Mouse (Mus musculus): ENCODE results near the gene Artn.

Artn gene

DNA sequence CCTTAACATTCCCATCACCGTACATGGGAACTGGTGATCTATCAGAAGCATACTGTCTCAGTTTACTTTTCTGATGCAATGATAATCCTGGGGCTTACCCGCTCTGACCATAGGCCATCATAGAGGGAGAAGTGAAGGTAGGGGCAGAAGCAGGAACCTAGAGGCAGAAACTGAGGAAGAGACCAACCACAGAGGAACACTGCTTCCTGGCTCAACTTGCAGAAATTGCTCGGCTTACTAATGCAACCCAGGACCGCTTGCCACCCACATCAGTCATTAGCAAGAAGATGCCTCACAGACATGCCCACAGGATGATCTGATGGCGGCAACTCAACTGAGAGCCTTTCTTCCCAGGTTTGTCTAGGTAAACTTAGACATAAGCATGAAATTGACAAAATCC is 10.8 kb downstream of the Artn start:
- no peak for DNase-seq (ENCODE audit: low spot score)

DNA sequence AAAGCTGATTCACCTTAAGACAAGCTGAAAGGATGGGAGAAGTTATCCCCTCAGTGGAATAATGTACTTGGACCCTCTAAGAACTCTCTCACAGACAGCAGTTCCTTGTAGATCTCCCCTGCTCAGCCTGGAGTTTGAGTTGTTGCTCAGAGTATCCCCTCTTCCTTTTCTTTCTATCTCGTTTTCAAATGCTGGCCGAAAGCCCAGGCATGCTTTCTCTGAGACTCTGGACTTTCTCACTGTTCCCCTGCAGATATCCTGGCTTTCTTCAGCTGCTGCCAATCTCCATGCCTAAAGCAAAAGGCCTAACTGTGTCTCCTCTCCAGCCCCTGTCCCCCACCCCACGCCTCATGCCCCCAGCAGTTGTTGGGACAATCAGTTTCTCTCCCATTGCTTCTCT is 11.3 kb downstream of the Artn start:
- no peak for DNase-seq (ENCODE audit: low spot score)

DNA sequence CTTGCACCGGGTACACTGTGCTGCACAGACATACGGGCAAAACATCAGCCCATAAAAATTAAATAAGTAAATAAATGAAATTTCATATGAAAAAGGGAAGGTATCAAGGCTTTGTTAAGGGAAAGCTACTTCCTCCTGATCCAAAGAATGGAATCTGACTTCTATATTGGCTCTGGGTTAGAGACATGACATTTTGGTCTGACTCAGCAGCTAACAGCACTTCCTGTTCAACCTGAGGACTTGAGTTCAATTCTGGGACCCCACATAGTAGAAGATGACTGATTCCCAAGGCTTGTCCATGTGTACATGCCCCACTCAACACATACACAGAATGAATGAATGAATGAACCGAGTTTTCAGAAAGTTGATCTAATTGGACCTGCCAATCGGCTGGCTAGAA is 11.7 kb downstream of the Artn start:
- no peak for DNase-seq (ENCODE audit: low spot score)

DNA sequence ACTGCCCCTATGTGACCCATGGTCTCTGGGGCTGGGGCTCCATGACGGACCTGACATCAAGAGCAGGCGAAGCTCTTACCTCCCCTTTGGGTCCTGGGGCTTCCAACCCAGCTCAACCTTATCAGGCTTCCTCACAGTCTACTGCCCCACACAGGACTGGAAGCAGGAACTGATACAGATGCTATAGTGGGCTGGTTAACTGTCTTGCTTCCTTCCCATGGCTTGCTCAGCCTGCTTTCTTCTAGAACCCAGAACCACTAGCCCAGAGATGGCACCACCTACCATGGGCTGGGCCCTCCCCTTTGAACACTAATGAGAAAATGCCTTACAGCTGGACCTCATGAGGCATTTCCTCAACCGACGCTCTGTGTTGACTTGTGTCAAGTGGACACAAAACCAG is 12.2 kb downstream of the Artn start:
- DNase-seq (ENCODE audit: low spot score) = no peak

DNA sequence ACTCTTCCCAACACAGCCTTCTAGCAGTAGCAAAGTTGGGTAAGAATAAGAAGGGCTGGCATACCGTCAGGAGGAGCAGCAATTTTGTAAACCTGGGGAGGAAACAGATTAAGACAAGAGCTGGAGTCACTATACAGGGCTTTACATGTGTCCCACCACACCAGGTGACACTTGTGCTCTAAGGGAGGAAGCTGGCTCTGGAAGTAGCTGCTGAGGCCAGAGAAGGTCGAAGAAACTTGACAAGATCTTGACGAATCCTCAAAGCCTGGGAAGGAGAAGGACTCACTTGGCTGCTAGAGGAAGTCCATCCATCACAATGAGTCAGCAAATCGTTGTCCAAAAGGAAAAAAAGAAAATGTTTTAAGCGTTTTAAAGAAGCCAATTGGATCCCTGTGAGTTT is 13.2 kb downstream of the Artn start:
- DNase-seq (ENCODE audit: low spot score) = no peak

DNA sequence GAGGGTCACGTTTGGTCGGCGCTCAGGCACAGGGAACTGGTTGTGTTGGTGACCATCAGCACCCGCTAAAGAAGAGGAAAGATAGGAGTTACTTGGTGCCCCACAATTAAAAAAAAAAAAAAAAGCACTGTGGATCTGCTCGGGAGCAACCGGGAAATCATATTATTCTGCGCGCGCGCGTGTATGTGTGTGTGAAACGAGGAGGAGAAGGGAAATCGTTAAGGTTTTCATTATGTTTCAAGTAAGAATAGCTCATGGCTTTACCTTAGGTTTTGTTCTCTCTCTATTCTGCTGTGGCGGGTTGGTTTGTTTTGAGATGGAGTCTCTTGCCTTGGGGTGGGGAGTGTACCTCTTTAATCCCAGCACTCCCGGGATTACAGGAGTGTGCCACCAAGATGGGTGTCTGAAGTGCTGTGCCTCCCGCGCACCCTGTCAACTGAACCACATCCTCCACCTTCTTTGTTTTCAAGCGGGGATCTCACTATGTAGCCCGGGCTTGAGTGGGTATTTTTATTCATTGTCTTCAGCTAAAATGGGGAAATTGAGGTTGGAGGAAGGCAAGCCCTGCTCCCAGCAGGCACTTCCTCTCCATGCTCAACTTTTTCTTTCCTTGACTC is 14.0 kb downstream of the Artn start:
- no peak for DNase-seq (ENCODE audit: low spot score)

DNA sequence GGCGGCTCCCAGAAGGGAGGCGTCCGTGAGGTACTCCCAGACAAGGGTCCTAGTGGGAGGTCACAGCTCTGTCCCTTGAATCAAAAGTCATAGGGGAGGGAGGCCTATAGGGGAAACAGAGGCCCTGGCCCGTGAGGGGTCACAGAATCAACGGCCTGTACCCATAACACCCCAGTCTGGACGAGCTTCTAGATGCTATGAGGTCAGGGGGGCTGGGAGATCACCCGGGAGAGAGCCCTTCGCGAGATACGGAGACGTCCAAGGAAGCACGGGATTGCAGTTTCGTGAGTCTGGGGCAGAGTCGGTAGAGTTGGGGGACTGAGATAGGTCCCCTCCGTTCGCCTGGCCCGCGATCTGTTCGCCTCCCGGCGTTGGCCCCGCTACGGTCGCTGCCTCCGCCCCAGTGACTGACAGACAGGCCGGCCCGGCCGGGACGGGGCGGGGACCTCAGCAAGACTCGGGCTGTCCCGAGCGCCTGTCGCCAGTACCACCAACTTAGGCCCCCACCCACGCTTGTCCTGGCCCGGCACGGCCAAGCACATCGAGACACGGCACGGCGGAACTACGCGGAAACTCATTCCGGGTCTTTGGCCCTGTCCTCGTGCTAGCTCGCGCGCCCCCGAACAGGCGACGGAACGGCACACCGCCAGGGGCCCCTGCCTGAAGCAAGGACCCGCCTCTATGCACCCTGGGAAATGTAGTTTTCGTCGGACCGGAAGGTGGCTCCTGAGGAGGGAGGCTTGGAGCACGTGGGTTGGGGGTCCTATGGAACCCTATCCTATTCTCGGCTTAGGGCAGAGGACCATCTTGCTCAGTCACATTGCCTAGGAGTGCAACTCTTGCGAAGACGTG is 14.7 kb downstream of the Artn start, which contains the start of gene Ipo13:
Ipo13 (minus strand) TSS at position 409 of the 852 bp plus-strand sequence.
- DNase-seq (ENCODE audit: low spot score) = peak; percentile 93

DNA sequence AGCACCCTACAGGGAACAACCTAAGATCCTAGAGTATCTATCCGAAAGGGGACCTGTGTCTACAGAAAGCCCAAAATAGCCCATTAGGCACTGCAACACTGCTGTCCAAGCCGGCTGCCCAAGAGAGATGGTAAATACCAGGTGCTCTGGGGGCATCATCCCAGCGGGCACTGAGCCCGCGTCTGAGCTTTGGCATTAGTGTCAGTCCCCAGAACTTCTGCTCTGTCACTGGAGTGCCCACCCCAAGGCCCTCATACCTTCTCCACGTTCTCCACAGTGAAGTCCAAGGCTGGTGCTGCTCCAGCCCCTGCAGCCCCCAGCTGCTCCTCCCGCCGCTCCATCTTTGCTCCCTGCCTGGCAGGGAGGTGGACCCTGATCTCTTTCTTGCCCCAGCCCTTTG is 15.5 kb downstream of the Artn start:
- no peak for DNase-seq (ENCODE audit: low spot score)

DNA sequence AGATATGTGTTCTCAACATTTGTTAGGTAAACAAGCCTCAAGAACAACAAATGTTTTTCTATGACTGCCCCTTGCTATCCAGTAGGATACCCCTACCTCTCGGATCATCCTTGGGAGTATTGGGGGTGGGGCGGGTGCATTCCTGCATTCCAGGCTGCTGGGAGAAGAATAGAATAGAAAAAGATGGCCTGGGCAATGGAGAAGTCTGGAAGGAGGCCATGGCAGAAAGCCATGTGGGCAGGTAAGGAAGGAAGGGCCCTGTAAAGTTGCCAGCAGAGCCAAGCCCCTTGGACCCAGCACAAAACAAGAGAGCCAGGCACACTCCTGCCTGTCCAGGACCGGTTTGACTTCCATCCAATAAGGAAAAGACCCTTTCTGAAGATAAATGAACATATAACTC is 16.1 kb downstream of the Artn start:
- peak; percentile 69 for DNase-seq (ENCODE audit: low spot score)

DNA sequence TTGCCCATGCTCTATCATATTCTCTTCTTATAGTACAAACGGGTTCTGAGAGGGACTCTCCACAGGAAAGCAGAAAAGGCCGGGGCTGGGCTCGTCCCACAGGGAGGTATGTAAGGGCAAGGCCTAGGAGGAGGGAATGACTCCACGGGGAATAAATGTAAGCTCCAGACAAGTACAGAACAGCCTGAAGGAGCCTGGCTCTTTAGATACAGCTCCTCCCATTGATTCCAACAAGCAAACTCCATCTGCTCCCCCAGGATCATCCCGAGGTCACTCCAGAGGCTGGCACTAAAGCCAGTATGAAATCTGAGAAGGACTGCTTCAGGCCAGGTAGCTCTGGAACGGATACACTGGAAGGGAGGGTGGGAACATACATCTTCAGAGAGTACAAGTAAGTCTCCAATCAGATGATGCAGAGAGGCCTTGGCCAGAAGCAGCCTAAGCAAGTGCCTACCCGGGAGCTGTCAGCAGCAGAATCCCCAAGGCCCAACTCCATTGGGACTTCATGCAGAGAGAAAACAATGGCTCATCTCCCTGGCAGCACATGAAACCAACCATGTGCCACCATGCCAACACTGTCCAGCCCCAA is 16.8 kb downstream of the Artn start:
- no peak for DNase-seq (ENCODE audit: low spot score)

DNA sequence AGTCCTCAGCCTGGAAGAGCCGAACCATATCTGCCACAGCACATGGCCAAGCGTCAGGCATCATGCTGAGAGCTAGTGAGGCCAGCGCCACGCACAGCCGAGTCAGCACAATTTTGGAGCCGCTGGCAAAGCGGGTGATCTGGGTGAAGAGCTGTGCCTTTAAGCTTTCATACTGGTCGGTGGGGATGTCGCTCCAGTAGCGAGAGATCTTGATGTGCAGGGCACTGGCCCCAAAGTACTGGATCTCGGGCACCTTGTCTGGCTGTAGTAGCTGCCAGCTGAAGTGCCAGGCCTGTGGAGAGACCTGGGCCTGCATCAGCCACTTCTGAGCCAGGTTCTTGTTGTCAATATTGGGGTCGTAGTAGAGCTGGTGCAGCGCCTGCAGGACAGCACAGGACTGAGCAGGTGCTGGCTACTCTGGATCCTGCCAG is 17.4 kb downstream of the Artn start:
- no peak for DNase-seq (ENCODE audit: low spot score)

DNA sequence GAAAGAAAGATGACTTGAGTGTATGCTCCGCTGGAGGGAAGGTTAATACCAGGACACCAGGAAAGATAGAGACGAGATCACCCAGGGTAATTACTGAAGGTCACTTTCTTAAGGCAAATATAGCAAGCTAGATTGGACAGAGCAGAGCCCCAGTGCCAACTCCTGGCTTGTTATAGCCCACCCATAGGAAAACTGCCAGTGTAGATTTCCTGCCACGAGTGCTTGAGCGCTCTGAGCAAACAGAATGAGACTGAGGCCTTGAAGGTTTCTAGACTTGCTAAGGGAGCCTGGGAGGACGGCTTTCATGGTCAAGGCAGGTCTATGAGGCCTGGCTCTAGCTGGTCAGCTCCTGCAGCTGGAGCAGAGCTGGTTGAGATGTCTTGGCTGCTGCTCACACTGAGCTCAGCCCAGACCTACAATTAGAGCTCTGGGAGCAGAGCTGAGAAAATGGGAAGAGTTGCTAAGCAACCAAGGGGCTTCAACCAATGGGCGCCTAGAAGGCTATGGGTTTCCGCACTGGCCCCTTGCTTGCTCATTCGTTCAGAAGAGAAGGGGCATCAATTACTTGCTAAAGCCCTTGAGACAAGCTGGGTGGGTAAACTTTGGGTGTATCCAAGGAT is 20.6 kb downstream of the Artn start:
- DNase-seq (ENCODE audit: low spot score) = no peak

DNA sequence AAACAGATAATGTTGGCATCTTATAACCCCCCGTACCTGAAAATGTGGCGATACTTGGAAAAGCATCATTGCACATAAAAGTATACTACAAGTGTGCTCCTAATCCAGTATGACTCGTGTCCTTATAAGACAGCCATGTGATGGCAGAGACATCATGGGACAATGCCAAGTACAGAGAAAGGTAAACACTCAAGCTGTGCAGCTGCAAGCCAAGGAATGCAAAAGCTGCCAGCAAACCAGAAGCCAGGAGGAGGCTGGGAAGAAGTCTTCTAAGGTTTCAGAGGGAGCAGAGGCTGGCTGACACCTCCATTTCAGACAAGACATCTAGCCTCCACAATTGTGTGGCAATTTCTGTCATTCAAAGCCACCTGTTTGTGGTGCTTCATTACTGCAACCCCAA is 23.4 kb downstream of the Artn start:
- peak; percentile 88 for DNase-seq (ENCODE audit: low spot score)

DNA sequence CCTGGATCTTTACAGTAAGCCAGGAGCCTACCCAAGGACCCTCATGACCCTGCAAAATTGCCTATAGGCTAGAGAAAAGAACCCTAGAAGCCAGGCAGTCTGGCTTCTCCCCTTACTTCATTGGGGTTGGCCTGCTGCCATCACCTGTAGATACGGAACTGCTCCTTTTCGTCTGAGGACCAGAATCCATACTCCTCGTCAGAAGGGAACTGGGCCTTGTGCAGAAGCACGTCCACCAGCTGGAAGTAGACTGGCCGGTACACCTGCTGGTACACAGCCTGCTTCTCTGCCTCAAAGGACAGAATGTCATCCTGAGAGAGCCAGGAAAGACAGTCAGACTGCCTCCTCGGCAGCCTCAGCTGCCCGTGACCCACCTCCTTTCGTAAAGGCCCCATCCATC is 24.8 kb downstream of the Artn start:
- DNase-seq (ENCODE audit: low spot score) = no peak

DNA sequence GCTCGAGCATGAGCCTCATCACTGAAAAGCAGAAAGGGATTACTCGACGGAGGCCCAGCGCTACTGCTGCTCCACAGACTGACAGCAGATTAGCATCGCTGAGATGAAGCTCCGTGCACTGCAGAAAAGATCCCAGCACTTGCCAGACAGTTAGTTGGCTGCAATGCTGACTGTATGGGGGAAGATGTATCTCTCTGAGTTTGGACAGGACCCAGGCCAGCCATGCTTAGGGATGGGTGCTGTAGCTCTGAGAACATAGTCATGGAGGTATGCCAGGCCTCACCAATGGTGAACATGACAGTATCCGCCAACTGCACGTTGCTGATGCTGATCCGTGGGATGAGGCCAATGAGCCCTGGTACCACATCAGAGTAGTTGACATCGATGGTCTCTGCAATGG is 25.5 kb downstream of the Artn start:
- DNase-seq (ENCODE audit: low spot score) = no peak

DNA sequence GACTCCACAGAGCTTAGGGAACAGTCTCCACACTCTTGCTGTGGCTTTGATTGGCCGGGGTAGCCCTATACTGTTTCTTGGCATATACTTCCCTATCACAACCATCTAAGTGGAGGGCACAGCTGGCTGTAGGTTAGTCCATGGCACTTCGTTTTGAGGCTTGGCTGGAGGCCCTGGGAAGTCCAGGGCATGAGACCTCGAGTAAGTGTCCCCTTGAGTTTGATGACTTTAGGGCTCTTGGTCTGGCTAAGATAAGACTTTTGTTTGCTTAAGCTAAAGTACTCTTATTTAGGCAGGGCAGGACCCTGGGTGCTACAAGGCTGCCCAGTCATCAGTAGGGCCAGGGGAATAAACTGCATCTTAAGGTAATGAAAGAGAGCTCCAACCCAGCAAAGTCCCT is 31.5 kb downstream of the Artn start:
- peak; percentile 71 for DNase-seq (ENCODE audit: low spot score)

DNA sequence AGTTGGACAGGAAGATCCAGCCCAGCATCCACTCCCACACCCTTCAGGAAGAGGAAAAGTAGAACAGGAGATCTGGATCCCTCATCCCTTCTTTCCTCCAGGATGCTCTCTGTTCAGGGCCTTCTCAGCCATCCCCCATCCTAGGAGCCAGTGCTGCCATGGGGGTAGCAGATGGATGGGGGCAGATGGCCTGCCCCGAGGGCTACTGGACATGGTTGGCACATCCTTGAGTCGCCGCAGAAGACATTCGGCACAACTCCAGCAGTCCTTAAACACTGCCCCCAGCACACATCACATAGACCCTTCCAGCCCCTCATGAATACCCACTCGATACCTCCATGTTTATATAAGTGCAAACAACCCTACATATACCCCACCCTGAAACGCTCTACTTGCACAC is 33.5 kb downstream of the Artn start:
- no peak for DNase-seq (ENCODE audit: low spot score)

DNA sequence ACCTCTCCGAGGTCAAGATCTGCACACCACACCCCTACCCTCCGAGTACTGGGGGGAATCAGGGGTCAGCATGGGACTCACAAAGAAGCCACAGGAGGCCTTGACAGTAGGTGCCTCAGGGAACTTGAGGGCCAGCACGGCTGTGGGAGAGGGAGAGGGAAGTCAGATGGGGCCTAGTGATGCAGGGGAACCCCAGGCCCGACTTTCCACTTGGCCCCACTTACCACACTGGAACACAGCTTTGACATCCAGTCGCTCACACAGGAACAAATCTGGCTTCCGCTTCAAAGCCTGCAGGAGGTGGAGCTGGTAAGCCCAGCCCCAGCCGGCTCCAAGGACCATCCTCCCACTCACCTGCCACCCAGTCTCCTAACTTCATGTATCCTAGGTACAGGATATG is 34.2 kb downstream of the Artn start:
- no peak for DNase-seq (ENCODE audit: low spot score)

DNA sequence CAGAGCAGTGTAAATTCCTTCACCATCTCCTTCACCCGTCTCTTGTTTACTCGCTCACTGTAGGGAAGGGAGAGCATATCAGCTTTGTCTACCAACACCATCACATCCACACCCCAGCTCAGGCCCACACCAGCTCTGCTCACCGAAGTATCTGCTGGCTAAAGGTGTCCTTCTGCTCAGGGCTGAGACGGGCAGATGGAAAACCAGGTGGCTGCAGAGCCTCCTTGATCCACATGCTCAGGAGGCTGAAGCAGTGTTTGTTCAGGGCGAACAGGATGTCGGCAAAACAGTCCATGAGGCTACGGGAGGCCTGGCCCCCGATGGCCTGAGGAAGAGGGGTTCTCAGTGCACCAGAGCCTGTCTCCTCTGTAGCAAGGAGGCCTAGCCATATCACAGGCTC is 35.0 kb downstream of the Artn start:
- no peak for DNase-seq (ENCODE audit: low spot score)

DNA sequence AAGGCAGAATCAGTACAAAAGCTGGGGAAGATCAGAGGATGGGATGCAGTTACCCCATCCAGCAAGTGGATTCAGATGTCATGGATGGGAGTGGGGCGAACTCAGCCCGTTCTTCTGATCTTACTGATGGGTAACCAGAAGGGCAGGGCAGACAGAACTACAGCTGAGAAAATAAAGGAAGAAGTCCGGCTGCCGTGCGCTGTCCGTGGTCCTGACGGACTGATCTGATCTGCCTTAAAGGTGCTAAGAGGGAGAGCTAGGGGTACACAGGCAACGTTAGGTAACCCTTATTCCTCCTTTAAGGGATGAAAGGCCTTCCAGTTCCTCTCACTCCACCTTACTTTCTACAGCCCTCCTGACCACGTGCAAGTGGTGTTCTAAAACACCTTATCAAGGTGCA is 36.2 kb downstream of the Artn start:
- DNase-seq (ENCODE audit: low spot score) = no peak

DNA sequence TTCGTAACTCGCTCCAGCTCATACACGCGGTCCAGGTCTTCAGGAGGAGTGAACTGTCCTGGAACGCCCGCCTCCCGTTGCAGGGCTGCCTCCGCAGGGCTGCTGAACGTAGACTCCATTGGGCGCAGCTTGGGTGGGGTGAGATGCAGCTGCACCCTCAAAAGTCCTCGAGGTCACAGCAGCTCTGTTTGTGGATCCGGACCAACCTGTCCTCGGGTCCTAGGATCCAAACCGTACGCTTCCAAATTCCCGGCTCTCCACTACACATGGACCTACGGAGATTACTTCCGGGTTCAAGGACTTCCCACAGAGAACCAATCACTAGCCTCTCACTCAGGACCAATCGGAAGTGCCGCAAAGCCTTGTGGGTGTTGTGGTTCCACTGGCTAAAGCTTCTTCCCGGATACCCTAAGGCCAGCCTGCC is 37.8 kb downstream of the Artn start, which contains the start of gene Dph2:
Dph2 (minus strand) TSS at position 295 of the 424 bp plus-strand sequence.
- peak; percentile 93 for DNase-seq (ENCODE audit: low spot score)

DNA sequence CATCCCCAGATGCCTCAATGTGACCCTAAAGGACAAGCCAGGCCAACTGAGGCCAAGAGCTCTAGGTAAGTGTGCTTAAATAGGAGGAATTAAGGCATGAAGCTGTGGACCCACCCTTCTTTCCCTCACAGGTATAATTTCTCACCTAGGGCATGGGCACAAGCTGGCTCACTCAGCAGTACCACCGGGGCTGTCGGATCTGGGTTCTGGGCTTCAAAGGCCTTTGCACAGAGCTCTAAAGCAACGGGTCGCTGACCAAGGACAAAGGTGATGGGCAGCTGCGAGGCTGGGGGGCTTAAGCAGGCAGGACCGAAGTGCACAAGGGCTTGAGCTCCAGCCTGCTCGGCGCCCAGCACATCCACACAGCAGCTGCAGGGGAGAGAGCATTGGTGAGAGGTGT is 38.8 kb downstream of the Artn start:
- DNase-seq (ENCODE audit: low spot score) = no peak

DNA sequence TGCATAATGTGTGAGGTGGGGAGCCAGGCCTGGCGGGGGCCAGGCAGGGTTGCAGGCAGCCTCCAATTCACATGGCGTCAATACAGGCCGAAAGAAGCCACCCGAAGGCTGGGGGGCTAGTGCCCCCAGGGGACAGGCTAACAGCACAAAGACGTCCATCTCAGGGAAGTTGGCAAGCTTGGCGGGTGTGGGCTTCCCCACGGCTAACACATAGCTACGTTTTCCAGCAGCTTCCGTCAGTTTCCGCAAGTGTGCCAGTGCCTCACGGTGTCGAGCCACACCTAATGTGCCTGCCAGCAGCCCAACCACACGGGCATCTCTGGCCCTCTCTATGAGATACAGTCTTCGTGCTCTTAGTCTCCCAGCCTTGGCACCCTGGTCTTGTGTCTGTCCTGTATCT is 39.5 kb downstream of the Artn start:
- no peak for DNase-seq (ENCODE audit: low spot score)

Data from lung, postnatal 25 days (tissue).